Mouse (Mus musculus) kidney, postnatal 0 days (tissue): ENCODE measurements around the gene 1700012B09Rik. TPM values are rescaled to one million over a fixed set of nuclear protein-coding genes. Genes with fewer than 3 reads are reported as not detected.

ENCODE experiments used
- ATAC-seq: fragments of 200-750 bp; cut with Nextera tagmentation; replicated peaks from 2 replicates; pipeline ENCODE4 v1.8.0; 2017; ENCODE audit warnings: low read depth, moderate number of reproducible peaks, moderate TSS enrichment, moderate library complexity; ENCODE audit not compliant: low FRiP score
- DNase-seq: peaks from one replicate; pipeline ENCODE4 v3.0.0-alpha.2; 2016; ENCODE audit warnings: low spot score
- H3K27ac ChIP-seq: fragments of 300-500 bp; sonication (generic); 2 replicates; pipeline ENCODE4 v1.5.1; 2014; ENCODE audit warnings: mild to moderate bottlenecking
- H3K27me3 ChIP-seq: fragments of 300-500 bp; sonication (generic); 2 replicates; pipeline ENCODE4 v1.6.1; 2014; ENCODE audit warnings: low read length, mixed read lengths; ENCODE audit not compliant: insufficient read depth
- H3K36me3 ChIP-seq: fragments of 300-500 bp; sonication (generic); 2 replicates; pipeline ENCODE4 v1.6.1; 2014; ENCODE audit warnings: low read length, mixed read lengths; ENCODE audit not compliant: insufficient read depth
- H3K4me1 ChIP-seq: fragments of 300-500 bp; sonication (generic); replicated peaks from 2 replicates; pipeline ENCODE4 v1.6.1; 2014; ENCODE audit warnings: antibody characterized with exemption, low read length, mixed read lengths; ENCODE audit not compliant: insufficient read depth
- H3K4me2 ChIP-seq: fragments of 300-500 bp; sonication (generic); 2 replicates; pipeline ENCODE4 v1.6.1; 2014; ENCODE audit warnings: mild to moderate bottlenecking, low read length, moderate library complexity, mixed read lengths
- H3K4me3 ChIP-seq: fragments of 300-500 bp; sonication (generic); replicated peaks from 2 replicates; pipeline ENCODE4 v1.5.1; 2014; ENCODE audit warnings: low read depth, low read length
- H3K9ac ChIP-seq: fragments of 300-500 bp; sonication (generic); 2 replicates; pipeline ENCODE4 v1.6.1; 2014; ENCODE audit warnings: low read depth, low read length
- H3K9me3 ChIP-seq: fragments of 300-500 bp; sonication (generic); replicated peaks from 2 replicates; pipeline ENCODE4 v1.6.1; 2016; ENCODE audit warnings: low read length, inconsistent platforms, mixed read lengths
- CTCF ChIP-seq: IDR thresholded peaks from 2 replicates; pipeline ENCODE4 v1.5.1; 2016; ENCODE audit warnings: antibody characterized with exemption, low read depth, mild to moderate bottlenecking, moderate library complexity
- WGBS: fragments of 180-500 bp; shearing (Covaris S2); extraction: QIAGEN DNeasy Blood & Tissue Kit; methylation state at CpG from one replicate; pipeline ENCODE4 v1.1.7; 2014; 5-methylcytosine and 5-hydroxymethylcytosine counted together
- polyA plus RNA-seq: library from polyadenylated mRNA; unstranded; fragments of >200 nt; fragmentation: Nextera tagmentation; extraction: Ambion mirVana; gene quantifications from 2 replicates; pipeline ENCODE4 v1.2.1, GENCODE M21; 2015

Gene 1700012B09Rik
- polyA plus RNA-seq, 1 experiment from 2014 or later = not detected

- WGBS = 39% methylated on average over 13 of the region's 13 CpGs
- Histone ChIP-seq H3K36me3 (peaks cover 8% of the 10 kb centered on the region; the same call in 1 of the 2 replicates), H3K9me3 (no peaks in the 10 kb centered on the region), H3K4me3 (no peak overlapping the region), H3K9ac (no peak overlapping the region), H3K4me1 (no peaks in the 10 kb centered on the region), H3K4me2 (no peak overlapping the region), H3K27ac (no peak overlapping the region), H3K27me3 (no peaks in the 10 kb centered on the region)
- no peak for TF ChIP-seq CTCF
- DNase-seq (no peak), ATAC-seq (no peak)
These were observed 7.5 kb upstream of the 1700012B09Rik start for GRCm38 (mm10) chr9:14778341-14778740.

GRCm38 (mm10) chr9:14773813-14774212, 3.0 kb upstream of the 1700012B09Rik start:
- ATAC-seq = no peak
- H3K27me3 ChIP-seq = no peaks in the 10 kb centered on the region
- DNase-seq = peak; percentile 27

GRCm38 (mm10) chr9:14772074-14772473, 1.2 kb upstream of the 1700012B09Rik start:
- WGBS = 82% methylated on average over 2 of the region's 2 CpGs

More at GRCm38 (mm10) chr9:14773813-14774212, 3.0 kb upstream of the 1700012B09Rik start:
- Histone ChIP-seq H3K9ac (no peak overlapping the region), H3K9me3 (no peaks in the 10 kb centered on the region), H3K27ac (no peak overlapping the region), H3K4me3 (no peak overlapping the region), H3K36me3 (no peaks in the 10 kb centered on the region), H3K4me2 (no peak overlapping the region), H3K4me1 (peaks cover 5% of the 10 kb centered on the region; the same call in 1 of the 2 replicates)
- WGBS = 36% methylated on average over 2 of the region's 2 CpGs
- TF ChIP-seq CTCF = peak; percentile 67

GRCm38 (mm10) chr9:14769811-14770210, 1.0 kb downstream of the 1700012B09Rik start:
- Histone ChIP-seq H3K4me3 (no peak overlapping the region), H3K9me3 (no peaks in the 10 kb centered on the region), H3K4me1 (peaks cover 5% of the 10 kb centered on the region; the same call in 1 of the 2 replicates), H3K36me3 (no peaks in the 10 kb centered on the region), H3K27ac (no peak overlapping the region), H3K27me3 (no peaks in the 10 kb centered on the region), H3K9ac (no peak overlapping the region), H3K4me2 (no peak overlapping the region)
- WGBS = 57% methylated on average over 6 of the region's 6 CpGs
- no peak for TF ChIP-seq CTCF
- DNase-seq = no peak
- no peak for ATAC-seq

More at GRCm38 (mm10) chr9:14772074-14772473, 1.2 kb upstream of the 1700012B09Rik start:
- Histone ChIP-seq H3K4me3 (no peak overlapping the region), H3K9me3 (no peaks in the 10 kb centered on the region), H3K9ac (no peak overlapping the region), H3K36me3 (no peaks in the 10 kb centered on the region), H3K27ac (no peak overlapping the region), H3K4me1 (peaks cover 5% of the 10 kb centered on the region; the same call in 1 of the 2 replicates), H3K27me3 (no peaks in the 10 kb centered on the region), H3K4me2 (no peak overlapping the region)
- DNase-seq = no peak
- TF ChIP-seq CTCF = no peak
- no peak for ATAC-seq

- Histone ChIP-seq H3K27ac (no peak overlapping the region), H3K36me3 (no peaks in the 10 kb centered on the region), H3K4me3 (no peak overlapping the region), H3K4me1 (no peaks in the 10 kb centered on the region), H3K4me2 (no peak overlapping the region), H3K27me3 (no peaks in the 10 kb centered on the region), H3K9me3 (no peaks in the 10 kb centered on the region), H3K9ac (no peak overlapping the region)
- DNase-seq (peak; percentile 69), ATAC-seq (no peak)
- TF ChIP-seq CTCF = peak; percentile 85
- 20% methylated on average over 7 of the region's 7 CpGs for WGBS
These were observed 6.1 kb downstream of the 1700012B09Rik start for GRCm38 (mm10) chr9:14764765-14765164.

- no peak overlapping the region for H3K27ac ChIP-seq
- H3K4me1 ChIP-seq = no peaks in the 10 kb centered on the region
- no peak overlapping the region for H3K4me3 ChIP-seq
- no peaks in the 10 kb centered on the region for H3K36me3 ChIP-seq
- H3K27me3 ChIP-seq = no peaks in the 10 kb centered on the region
- no peak overlapping the region for H3K4me2 ChIP-seq
- no peak for TF ChIP-seq CTCF
- no peak for DNase-seq
- H3K9ac ChIP-seq = no peak overlapping the region
- ATAC-seq = no peak
- no peaks in the 10 kb centered on the region for H3K9me3 ChIP-seq
These were observed 11.6 kb downstream of the 1700012B09Rik start for GRCm38 (mm10) chr9:14759261-14759660.

GRCm38 (mm10) chr9:14758590-14758989, 12.2 kb downstream of the 1700012B09Rik start:
- no peaks in the 10 kb centered on the region for H3K27me3 ChIP-seq
- H3K4me2 ChIP-seq = no peak overlapping the region
- H3K36me3 ChIP-seq = no peaks in the 10 kb centered on the region
- H3K4me3 ChIP-seq = no peak overlapping the region
- WGBS = 70% methylated on average over 7 of the region's 7 CpGs
- H3K27ac ChIP-seq = no peak overlapping the region
- no peaks in the 10 kb centered on the region for H3K9me3 ChIP-seq
- DNase-seq = no peak
- no peak for TF ChIP-seq CTCF
- ATAC-seq = no peak; the same call in 1 of the 2 replicates
- H3K4me1 ChIP-seq = no peaks in the 10 kb centered on the region
- H3K9ac ChIP-seq = no peak overlapping the region
